Mouse (Mus musculus): ENCODE measurements around the gene Dnajc5g. TPM values are rescaled to one million over a fixed set of nuclear protein-coding genes. Genes with fewer than 3 reads are reported as not detected.

Gene Dnajc5g
- polyA plus RNA-seq (2017; shearing (Covaris generic)): not detected

GRCm38 (mm10) chr5:31105814-31106335 is at the start of gene Dnajc5g:
Gene Dnajc5g (plus strand): TSS chr5:31106285.

GRCm38 (mm10) chr5:31108000-31108490 is 2.0 kb downstream of the Dnajc5g start, which contains the start of gene Slc30a3:
Gene Slc30a3 (minus strand): TSS chr5:31108237.

GRCm38 (mm10) chr5:31116354-31116753 is 10.3 kb downstream of the Dnajc5g start, which contains the start of gene Trim54:
Gene Trim54 (plus strand): TSS chr5:31116712.

DNA sequence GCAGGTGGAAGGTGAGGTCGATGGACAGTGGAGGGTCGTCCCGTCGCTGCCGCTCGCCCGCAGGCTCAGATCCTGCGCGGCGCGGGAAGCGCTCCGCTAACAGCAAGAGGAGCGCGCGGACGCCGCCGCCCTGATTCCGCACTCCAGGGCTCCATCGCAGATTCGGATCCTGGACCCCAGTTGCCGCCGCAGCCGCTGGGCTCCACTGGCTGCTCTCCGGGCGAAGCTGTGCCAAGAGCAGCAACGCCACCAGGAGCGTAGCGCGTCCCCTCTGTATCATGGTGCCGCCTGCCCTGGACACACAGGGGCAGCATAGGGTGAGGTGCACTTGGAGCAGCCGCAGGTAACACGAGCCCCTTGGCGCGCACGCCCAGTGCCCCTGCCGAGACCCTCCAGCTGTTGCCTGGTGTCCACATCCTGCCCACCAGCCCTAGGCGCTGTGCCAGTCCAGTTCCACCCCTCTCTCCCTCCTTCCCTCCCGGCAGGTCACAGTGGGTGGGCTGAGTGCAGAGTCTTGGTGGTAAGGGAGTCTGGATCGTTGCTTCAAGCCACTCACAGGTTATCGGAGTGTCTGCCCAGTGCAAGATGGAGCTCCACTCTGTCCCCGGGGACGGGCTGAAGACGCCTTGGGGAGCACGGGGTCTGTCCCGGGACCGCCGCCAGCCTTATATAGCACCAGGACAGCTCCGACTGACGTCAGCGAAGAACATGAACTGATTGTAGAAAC is 32.3 kb downstream of the Dnajc5g start, which contains the start of gene Ucn:
Ucn (minus strand) TSS at position 589 of the 727 bp plus-strand sequence.

GRCm38 (mm10) chr5:31154152-31154553 is 48.1 kb downstream of the Dnajc5g start, which contains the start of gene Mpv17:
Gene Mpv17 (minus strand): TSS chr5:31154251.

Other genes with a start within 250 kb of the Dnajc5g start
- gene Tmem214, start 238.3 kb upstream of the Dnajc5g start, polyA plus RNA-seq (2017; shearing (Covaris generic)): 93.1 TPM
- 14.7 TPM for gene Agbl5, start 217.6 kb upstream of the Dnajc5g start, polyA plus RNA-seq (2017; shearing (Covaris generic))
- gene Ost4, start 198.5 kb upstream of the Dnajc5g start, polyA plus RNA-seq (2017; shearing (Covaris generic)): 318 TPM
- 5.9 TPM for gene Emilin1, start 192.9 kb upstream of the Dnajc5g start, polyA plus RNA-seq (2017; shearing (Covaris generic))
- 27.2 TPM for gene Khk, start 184.9 kb upstream of the Dnajc5g start, polyA plus RNA-seq (2017; shearing (Covaris generic))
- 0.21 TPM for gene Cgref1, start 160.7 kb upstream of the Dnajc5g start, polyA plus RNA-seq (2017; shearing (Covaris generic))
- gene Preb, start 145.9 kb upstream of the Dnajc5g start, polyA plus RNA-seq (2017; shearing (Covaris generic)): 236 TPM
- not detected for gene Tcf23, start 137.6 kb upstream of the Dnajc5g start, polyA plus RNA-seq (2017; shearing (Covaris generic))
- gene Atraid, start 58.0 kb upstream of the Dnajc5g start, polyA plus RNA-seq (2017; shearing (Covaris generic)): 94.0 TPM
- 15.0 TPM for gene Slc5a6, start 57.4 kb upstream of the Dnajc5g start, polyA plus RNA-seq (2017; shearing (Covaris generic))
- 32.5 TPM for gene Cad, start 51.5 kb upstream of the Dnajc5g start, polyA plus RNA-seq (2017; shearing (Covaris generic))
- gene Slc30a3, start 2.0 kb downstream of the Dnajc5g start, polyA plus RNA-seq (2017; shearing (Covaris generic)): 0.72 TPM
- gene Trim54, start 10.4 kb downstream of the Dnajc5g start, polyA plus RNA-seq (2017; shearing (Covaris generic)): not detected
- gene Ucn, start 32.5 kb downstream of the Dnajc5g start, polyA plus RNA-seq (2017; shearing (Covaris generic)): not detected
- gene Mpv17, start 48.0 kb downstream of the Dnajc5g start, polyA plus RNA-seq (2017; shearing (Covaris generic)): 47.9 TPM
- 1.2 TPM for gene Gm29609, start 73.6 kb downstream of the Dnajc5g start, polyA plus RNA-seq (2017; shearing (Covaris generic))
- 122 TPM for gene Gtf3c2, start 73.9 kb downstream of the Dnajc5g start, polyA plus RNA-seq (2017; shearing (Covaris generic))
- gene Snx17, start 86.9 kb downstream of the Dnajc5g start, polyA plus RNA-seq (2017; shearing (Covaris generic)): 148 TPM
- gene Eif2b4, start 87.1 kb downstream of the Dnajc5g start, polyA plus RNA-seq (2017; shearing (Covaris generic)): 98.6 TPM
- 37.1 TPM for gene Zfp513, start 96.0 kb downstream of the Dnajc5g start, polyA plus RNA-seq (2017; shearing (Covaris generic))
- 67.4 TPM for gene Ppm1g, start 114.4 kb downstream of the Dnajc5g start, polyA plus RNA-seq (2017; shearing (Covaris generic))
- gene Nrbp1, start 134.6 kb downstream of the Dnajc5g start, polyA plus RNA-seq (2017; shearing (Covaris generic)): 209 TPM
- gene Gm9970, start 134.9 kb downstream of the Dnajc5g start, polyA plus RNA-seq (2017; shearing (Covaris generic)): not detected
- 45.4 TPM for gene Krtcap3, start 145.4 kb downstream of the Dnajc5g start, polyA plus RNA-seq (2017; shearing (Covaris generic))
- 10.7 TPM for gene Ift172, start 184.8 kb downstream of the Dnajc5g start, polyA plus RNA-seq (2017; shearing (Covaris generic))
- gene Fndc4, start 189.8 kb downstream of the Dnajc5g start, polyA plus RNA-seq (2017; shearing (Covaris generic)): not detected
- gene Gckr, start 191.2 kb downstream of the Dnajc5g start, polyA plus RNA-seq (2017; shearing (Covaris generic)): not detected